Mouse (Mus musculus) limb, embryonic 14.5 days (tissue): ENCODE measurements around the gene Abhd17a. TPM values are rescaled to one million over a fixed set of nuclear protein-coding genes. Genes with fewer than 3 reads are reported as not detected.

Experiments used
- ATAC-seq: fragments of 200-750 bp; cut with Nextera tagmentation; 2 replicates; pipeline ENCODE4 v1.8.0; 2017; ENCODE audit warnings: low read depth, moderate number of reproducible peaks, moderate TSS enrichment; ENCODE audit not compliant: low FRiP score
- DNase-seq: peaks from one replicate; pipeline ENCODE4 v3.0.0-alpha.2; 2015; ENCODE audit warnings: low spot score
- H3K27ac ChIP-seq: fragments of 300-500 bp; sonication (generic); replicated peaks from 2 replicates; pipeline ENCODE4 v1.5.1; 2014; ENCODE audit warnings: low read depth, mild to moderate bottlenecking, low read length, moderate library complexity, mixed read lengths
- H3K27me3 ChIP-seq: fragments of 300-500 bp; sonication (generic); 2 replicates; pipeline ENCODE4 v1.6.1; 2014; ENCODE audit warnings: low read length, mixed read lengths; ENCODE audit not compliant: control insufficient read depth, insufficient read depth
- H3K36me3 ChIP-seq: fragments of 300-500 bp; sonication (generic); 2 replicates; pipeline ENCODE4 v1.6.1; 2014; ENCODE audit warnings: mild to moderate bottlenecking, low read length, moderate library complexity, mixed read lengths; ENCODE audit not compliant: control insufficient read depth, insufficient read depth
- H3K4me1 ChIP-seq: fragments of 300-500 bp; sonication (generic); 2 replicates; pipeline ENCODE4 v1.6.1; 2014; ENCODE audit warnings: antibody characterized with exemption, low read length, mixed read lengths; ENCODE audit not compliant: control insufficient read depth, insufficient read depth
- H3K4me2 ChIP-seq: fragments of 300-500 bp; sonication (generic); replicated peaks from 2 replicates; pipeline ENCODE4 v1.6.1; 2014; ENCODE audit warnings: low read depth, mild to moderate bottlenecking, low read length, moderate library complexity; ENCODE audit not compliant: severe bottlenecking
- H3K4me3 ChIP-seq: fragments of 300-500 bp; sonication (generic); replicated peaks from 2 replicates; pipeline ENCODE4 v1.5.1; 2014; ENCODE audit warnings: low read length
- H3K9ac ChIP-seq: fragments of 300-500 bp; sonication (generic); 2 replicates; pipeline ENCODE4 v1.6.1; 2014; ENCODE audit warnings: mild to moderate bottlenecking, low read depth, low read length, moderate library complexity; ENCODE audit not compliant: severe bottlenecking
- H3K9me3 ChIP-seq: fragments of 300-500 bp; sonication (generic); 2 replicates; pipeline ENCODE4 v1.6.1; 2016; ENCODE audit warnings: low read length; ENCODE audit not compliant: control insufficient read depth
- POLR2A ChIP-seq: fragments of 200-500 bp; IDR thresholded peaks from 2 replicates; pipeline ENCODE4 v1.8.0; 2012; ENCODE audit warnings: inconsistent platforms, mild to moderate bottlenecking, moderate library complexity, borderline replicate concordance; ENCODE audit not compliant: insufficient read depth, insufficient read length; ENCODE audit errors: extremely low read depth
- WGBS: fragments of 180-500 bp; shearing (Covaris S2); extraction: QIAGEN DNeasy Blood & Tissue Kit; methylation state at CpG from one replicate; pipeline ENCODE4 v1.1.7; 2014; 5-methylcytosine and 5-hydroxymethylcytosine counted together
- polyA plus RNA-seq, 2 experiments: library from polyadenylated mRNA; depleted of rRNA in 1 of 2; stranded (reverse) in 1 of 2; unstranded in 1 of 2; fragments of >200 nt; fragmentation: Nextera tagmentation in 1 of 2; extraction: Ambion mirVana in 1 of 2; gene quantifications; 2 replicates each; pipeline versions ENCODE4 v1.2.1 to v1.2.3; 2012 to 2014

Abhd17a gene
- polyA plus RNA-seq, 2 experiments = 116 to 129 TPM

DNA sequence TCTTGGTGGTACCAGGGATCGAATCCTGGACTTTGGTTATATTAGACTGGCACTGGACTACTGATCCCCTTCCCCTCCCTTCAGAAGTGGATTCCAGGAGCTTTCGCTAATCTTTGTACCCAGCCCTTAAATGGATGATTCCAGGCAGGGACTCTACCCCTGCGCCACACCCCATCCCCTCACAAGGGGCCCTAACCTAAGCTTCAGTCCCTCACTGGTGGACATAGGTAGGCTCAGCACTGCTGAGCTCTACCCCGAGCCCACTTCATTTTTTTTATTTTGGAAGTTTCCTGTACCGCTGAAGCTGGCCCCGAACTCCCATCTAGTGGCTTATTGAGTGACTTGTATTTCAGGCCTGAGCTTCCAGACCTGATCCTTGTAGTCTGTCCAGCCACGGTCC, 13.2 kb upstream of the Abhd17a start:
- H3K9me3 ChIP-seq = no peaks in the 10 kb centered on the region
- DNase-seq (no peak), ATAC-seq (no peak)
- H3K27ac ChIP-seq = peak overlapping the region; percentile 67
- TF ChIP-seq POLR2A = no peak
- peak overlapping the region; percentile 59 for H3K9ac ChIP-seq
- H3K4me1 ChIP-seq = peaks cover 11% of the 10 kb centered on the region
- H3K27me3 ChIP-seq = no peaks in the 10 kb centered on the region
- peaks cover 26% of the 10 kb centered on the region for H3K36me3 ChIP-seq
- peak overlapping the region; percentile 65 for H3K4me3 ChIP-seq
- peak overlapping the region; percentile 87 for H3K4me2 ChIP-seq
- WGBS = 32% methylated on average over 7 of the region's 7 CpGs

DNA sequence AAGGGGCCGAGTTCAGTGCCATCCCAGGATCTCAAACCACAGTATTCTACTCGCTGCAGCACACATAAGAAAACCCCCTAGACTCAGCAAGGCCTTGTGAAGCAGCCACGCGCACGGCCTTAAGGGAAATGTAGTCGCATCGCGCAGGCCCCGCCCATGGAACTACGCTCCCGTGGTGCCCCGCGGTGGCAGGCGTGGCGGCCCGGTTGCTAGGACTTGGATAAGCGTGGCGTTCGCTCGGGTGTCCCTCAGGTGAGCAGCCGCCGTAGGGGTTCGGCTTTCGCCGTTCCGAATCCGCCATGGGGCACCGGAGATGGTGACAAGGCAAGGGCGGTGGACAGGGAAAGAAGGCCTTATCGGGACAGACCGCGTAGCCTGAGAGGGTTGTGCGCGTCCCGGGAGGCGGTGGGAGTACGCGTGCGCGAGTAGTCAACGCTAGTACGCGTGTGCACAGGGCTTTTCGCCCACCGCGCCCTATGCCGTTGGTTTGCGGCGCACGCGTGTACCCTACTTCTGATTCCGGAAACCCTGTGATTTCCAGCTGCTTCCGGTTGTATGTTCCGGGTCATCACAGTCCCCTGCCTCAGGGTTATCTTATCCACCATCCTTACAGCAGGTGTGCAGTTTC, 12.7 kb upstream of the Abhd17a start, which contains the start of the genes Scamp4 and Adat3:
Gene Scamp4 (plus strand): TSS at position 175 of the 628 bp plus-strand sequence.
Gene Adat3 (plus strand): TSS at position 183 of the 628 bp plus-strand sequence.
- peaks cover 20% of the 10 kb centered on the region for H3K36me3 ChIP-seq
- ATAC-seq (peak; percentile 97), DNase-seq (peak; percentile 96)
- no peaks in the 10 kb centered on the region for H3K9me3 ChIP-seq
- WGBS = under 1% methylated on average over 48 of the region's 54 CpGs
- peak within 1 kb of the TSS; percentile 87 for H3K4me2 ChIP-seq
- peaks cover 11% of the 10 kb centered on the region for H3K4me1 ChIP-seq
- peak; percentile 84; the same call in 1 of the 2 replicates for TF ChIP-seq POLR2A
- no peaks in the 10 kb centered on the region for H3K27me3 ChIP-seq
- H3K9ac ChIP-seq = peak within 1 kb of the TSS; percentile 59
- H3K4me3 ChIP-seq = peak within 1 kb of the TSS; percentile 65
- peak within 1 kb of the TSS; percentile 67 for H3K27ac ChIP-seq

DNA sequence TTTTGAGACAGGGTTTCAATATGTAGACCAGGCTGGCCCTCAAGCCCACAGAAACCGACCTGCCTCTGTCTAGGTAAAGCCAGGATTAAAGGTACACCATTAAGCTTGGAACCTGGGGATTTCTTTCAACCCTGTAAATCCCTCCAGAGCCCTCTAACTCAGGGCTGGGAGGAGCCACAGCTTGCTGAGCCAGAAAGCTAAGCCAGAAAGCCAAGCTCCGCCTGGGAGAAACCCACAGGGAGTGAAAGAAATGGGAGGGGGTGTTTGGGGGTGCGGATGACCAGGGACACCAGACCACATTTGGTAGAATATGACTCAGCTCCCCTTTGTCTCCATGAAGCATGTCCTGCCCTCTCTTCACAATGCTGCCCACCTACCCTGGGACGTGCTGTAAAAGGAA, 6.2 kb upstream of the Abhd17a start:
- no peaks in the 10 kb centered on the region for H3K27me3 ChIP-seq
- H3K27ac ChIP-seq = no peak overlapping the region
- H3K9ac ChIP-seq = no peak overlapping the region
- H3K4me2 ChIP-seq = no peak overlapping the region
- H3K36me3 ChIP-seq = no peaks in the 10 kb centered on the region
- H3K9me3 ChIP-seq = no peaks in the 10 kb centered on the region
- H3K4me3 ChIP-seq = no peak overlapping the region
- H3K4me1 ChIP-seq = no peaks in the 10 kb centered on the region
- DNase-seq (no peak), ATAC-seq (no peak)
- 31% methylated on average over 4 of the region's 4 CpGs for WGBS
- TF ChIP-seq POLR2A = no peak

DNA sequence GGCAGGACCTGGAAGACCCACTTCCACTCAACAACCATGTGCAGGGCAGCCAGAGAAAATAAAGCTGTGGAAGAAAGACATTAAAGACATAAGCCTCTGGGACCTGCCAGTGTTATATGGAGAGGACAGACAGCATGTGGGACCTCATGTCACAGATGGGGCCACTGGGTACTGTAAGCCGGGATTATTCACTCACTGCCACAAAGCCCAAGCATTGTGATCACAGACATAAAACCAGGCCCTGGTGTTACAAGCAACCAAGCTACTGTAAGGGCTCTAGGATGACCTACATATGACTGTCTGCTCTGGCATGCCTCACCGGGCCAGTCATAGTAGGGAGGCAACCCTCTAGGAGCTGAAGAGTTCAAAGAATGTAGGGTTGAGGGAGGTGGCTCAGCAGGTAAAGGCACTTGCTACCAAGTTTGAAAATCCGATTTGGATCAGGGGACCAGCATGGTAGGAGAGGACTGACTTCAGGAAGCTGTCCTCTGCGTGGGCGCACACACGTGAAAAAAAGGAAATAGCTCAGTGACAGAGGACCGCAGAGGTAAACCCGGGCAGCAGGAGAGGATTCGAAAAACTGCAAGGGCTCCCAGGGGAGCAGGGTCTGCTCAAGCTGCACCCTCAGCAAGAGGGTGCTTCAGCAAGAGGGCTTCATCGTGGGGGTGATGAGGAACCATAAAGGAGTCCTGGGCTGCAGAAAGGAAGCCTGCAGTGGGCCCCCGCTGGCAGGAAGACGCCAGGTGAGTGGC, 838 bp downstream of the Abhd17a start:
- Histone ChIP-seq H3K9ac (peak overlapping the region; percentile 85), H3K4me1 (peaks cover 16% of the 10 kb centered on the region), H3K27me3 (no peaks in the 10 kb centered on the region), H3K4me3 (peak overlapping the region; percentile 94), H3K9me3 (no peaks in the 10 kb centered on the region), H3K36me3 (peaks cover 22% of the 10 kb centered on the region), H3K4me2 (peak overlapping the region; percentile 97), H3K27ac (no peak overlapping the region)
- no peak for TF ChIP-seq POLR2A
- 15% methylated on average over 12 of the region's 12 CpGs for WGBS
- DNase-seq = no peak
- no peak for ATAC-seq

DNA sequence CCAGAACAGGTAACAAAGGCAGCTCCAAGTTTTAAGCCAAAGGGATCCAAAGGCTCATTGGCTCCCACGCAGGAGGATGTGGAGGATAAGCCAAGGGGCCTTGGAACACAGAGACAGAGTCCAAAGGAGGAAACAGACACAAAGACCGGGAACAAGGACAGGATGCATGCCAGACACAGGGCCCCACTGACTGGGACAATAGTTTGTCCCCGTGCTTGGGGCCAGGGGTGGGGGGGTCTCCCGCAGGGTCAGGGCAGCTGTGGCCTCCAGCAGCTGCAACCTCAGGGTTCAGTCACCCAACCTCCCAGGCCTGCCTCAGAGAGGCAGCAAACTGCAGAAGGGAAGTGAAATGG, 2.9 kb downstream of the Abhd17a start:
- Histone ChIP-seq H3K4me1 (peaks cover 16% of the 10 kb centered on the region), H3K4me3 (no peak overlapping the region), H3K4me2 (no peak overlapping the region; the same call in 1 of the 2 replicates), H3K9me3 (no peaks in the 10 kb centered on the region), H3K36me3 (peaks cover 38% of the 10 kb centered on the region), H3K27ac (no peak overlapping the region; the same call in 1 of the 2 replicates), H3K27me3 (no peaks in the 10 kb centered on the region), H3K9ac (no peak overlapping the region)
- no peak for ATAC-seq
- 39% methylated on average over 4 of the region's 4 CpGs for WGBS
- no peak for DNase-seq
- TF ChIP-seq POLR2A = no peak
